Mouse (Mus musculus) gastrocnemius, postnatal 36 days (tissue): ENCODE measurements around the gene Odr4. TPM values are rescaled to one million over a fixed set of nuclear protein-coding genes. Genes with fewer than 3 reads are reported as not detected.

Experiments
- DNase-seq, 2 experiments: peaks; one replicate each; pipeline ENCODE4 v3.0.0; 2022
- intact Hi-C: fragments of 180-260 bp; cut with DNase I; formaldehyde crosslinking; loops from one replicate; pipeline ENCODE4 v1.15.1; 2025
- long read RNA-seq, 2 experiments: library from polyadenylated mRNA; stranded (forward); transcript quantifications; one replicate each; pipeline ENCODE4 v2.0.0; 2021
- total RNA-seq, 2 experiments: library from RNA; stranded (reverse); gene quantifications; 2 replicates each; pipeline ENCODE4 v1.2.3; 2021

The Odr4 gene
- 10 to 100 TPM; 16.3 to 23.7 TPM for total RNA-seq
- long read RNA-seq, experiment 1, partial matches to known transcripts, result 2 of 9 reads
- long read RNA-seq, experiment 1, other reads (novel, unspliced or antisense), result 3 of 9 reads
- long read RNA-seq, experiment 2, transcript Odr4-205 (14 exons, 3,273 nt), result major isoform, 9 of 12 reads
- long read RNA-seq, experiment 2, partial matches to known transcripts, result 0 of 12 reads
- long read RNA-seq, experiment 2, other reads (novel, unspliced or antisense), result 3 of 12 reads

GRCm38 (mm10) chr1:150392638-150393487, at the start of gene Odr4, which contains the start of gene Tpr:
TSS of gene Odr4 (minus strand) at chr1:150393080.
TSS of gene Tpr (plus strand) at chr1:150392838.
- intact Hi-C loops, result no loop called here
- DNase-seq, result peak; percentile 94 to 99

GRCm38 (mm10) chr1:150441731-150442130, 48.9 kb upstream of the Odr4 start:
- intact Hi-C loops, result no loop called here
- DNase-seq, result no peak

GRCm38 (mm10) chr1:150438641-150439040, 45.8 kb upstream of the Odr4 start:
- intact Hi-C loops, result no loop called here
- DNase-seq, result no peak

GRCm38 (mm10) chr1:150426216-150426615, 33.3 kb upstream of the Odr4 start:
- intact Hi-C loops, result no loop called here
- DNase-seq, result no peak

GRCm38 (mm10) chr1:150425665-150426064, 32.8 kb upstream of the Odr4 start:
- no peak for DNase-seq
- intact Hi-C loops, result no loop called here

DNA sequence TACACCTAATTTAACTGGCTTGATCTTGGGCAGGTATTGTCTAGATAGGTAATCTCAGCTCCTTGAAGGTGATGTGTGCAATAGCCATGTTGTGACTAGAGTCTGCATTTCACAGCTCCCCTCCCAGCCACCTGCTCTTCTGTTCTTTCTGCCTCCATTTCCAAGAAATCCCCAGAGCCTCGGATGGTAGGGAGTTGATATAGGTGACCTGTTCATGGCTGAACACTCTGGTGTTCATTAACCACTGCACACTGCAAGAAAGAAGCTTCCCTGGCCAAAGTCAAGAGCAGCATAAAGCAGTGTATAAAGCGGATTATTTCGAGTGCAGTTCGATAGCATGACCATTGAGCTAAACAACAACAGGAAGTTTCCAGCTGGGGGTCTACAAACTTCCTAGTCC, 25.5 kb upstream of the Odr4 start:
- intact Hi-C loops, result no loop called here
- DNase-seq, result no peak

- DNase-seq, result no peak
- intact Hi-C loops, result no loop called here
These were observed 23.1 kb upstream of the Odr4 start for GRCm38 (mm10) chr1:150416006-150416405.

DNA sequence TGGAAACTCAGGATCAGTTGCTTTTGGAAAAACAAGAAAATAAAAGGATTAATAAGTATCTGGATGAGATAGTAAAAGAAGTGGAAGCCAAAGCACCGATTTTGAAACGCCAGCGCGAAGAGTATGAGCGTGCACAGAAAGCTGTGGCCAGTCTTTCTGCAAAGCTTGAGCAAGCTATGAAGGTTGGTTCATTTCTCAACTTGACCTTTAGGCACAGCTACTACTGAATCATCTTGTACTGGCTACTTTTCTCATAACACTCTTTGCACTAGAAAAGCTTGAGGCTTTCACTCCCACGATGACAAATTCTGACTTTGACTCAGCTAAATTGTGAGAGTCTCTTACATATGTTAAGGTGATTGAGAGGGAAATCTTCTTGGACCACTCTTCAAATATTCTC, 17.1 kb upstream of the Odr4 start:
- intact Hi-C loops, result loop anchor here (5.0 kb wide), 1 partner anchor 37 kb away; no protein-coding TSS in a partner anchor
- DNase-seq, result no peak

- intact Hi-C loops, result no loop called here
- DNase-seq, result no peak
These were observed 14.4 kb upstream of the Odr4 start for GRCm38 (mm10) chr1:150407285-150407684.

DNA sequence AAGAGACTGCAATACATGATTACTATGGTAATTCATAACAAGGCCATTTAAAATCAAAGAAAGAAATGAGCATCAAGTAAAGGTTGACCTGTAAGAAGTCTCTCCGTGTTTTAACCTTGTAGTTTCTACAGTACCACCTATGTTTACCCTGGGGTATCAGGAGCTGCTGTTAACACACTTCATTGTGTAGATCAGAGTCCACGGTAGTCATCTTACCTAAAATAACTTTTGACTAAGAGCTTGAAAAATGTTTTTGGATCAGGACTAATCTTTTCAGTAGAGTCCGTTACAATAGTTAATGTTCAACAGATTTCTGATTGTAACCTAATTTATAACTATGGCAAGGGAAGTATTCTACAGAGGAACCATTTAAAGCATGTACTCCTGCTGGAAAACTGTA, 11.7 kb upstream of the Odr4 start:
- DNase-seq, result no peak

DNA sequence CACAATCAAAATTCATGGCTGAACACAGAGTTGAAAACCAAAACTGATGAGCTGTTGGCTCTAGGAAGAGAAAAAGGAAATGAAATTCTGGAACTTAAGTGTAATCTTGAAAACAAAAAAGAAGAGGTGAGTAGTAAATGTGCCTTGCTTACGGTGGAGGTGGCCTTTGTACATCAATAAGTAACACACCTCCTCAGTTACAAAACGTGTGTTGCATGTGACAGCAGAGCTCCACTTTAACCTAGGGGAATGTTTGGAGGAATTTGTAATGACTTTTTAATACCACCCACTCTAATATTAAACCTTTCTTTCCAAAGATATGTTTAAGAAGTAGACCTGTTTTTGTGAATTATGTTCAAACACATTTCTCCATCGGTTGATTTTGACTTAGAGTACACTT, 11.0 kb upstream of the Odr4 start:
- DNase-seq, result no peak
- intact Hi-C loops, result no loop called here

More for the DNA sequence above, 11.7 kb upstream of the Odr4 start:
- intact Hi-C loops, result no loop called here

DNA sequence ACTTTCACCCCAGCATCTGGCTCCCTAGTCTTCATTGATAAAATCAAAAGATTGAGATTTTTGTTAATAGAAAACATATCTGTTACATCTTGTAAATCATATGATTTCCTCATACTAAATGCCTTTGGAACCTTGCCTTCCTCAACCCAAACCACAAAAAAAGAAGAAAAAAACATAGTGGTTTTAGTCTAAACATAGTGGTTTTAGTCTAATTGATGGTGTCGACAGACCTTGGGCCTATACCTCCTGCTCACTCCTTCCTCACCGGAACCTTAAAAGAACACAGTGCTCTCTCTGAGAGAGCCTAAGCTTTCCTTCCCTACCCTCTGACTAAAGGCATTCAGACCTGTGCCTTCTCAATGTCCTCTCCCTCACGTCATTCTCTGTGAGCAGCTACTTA, 3.1 kb upstream of the Odr4 start:
- DNase-seq, result no peak

DNA sequence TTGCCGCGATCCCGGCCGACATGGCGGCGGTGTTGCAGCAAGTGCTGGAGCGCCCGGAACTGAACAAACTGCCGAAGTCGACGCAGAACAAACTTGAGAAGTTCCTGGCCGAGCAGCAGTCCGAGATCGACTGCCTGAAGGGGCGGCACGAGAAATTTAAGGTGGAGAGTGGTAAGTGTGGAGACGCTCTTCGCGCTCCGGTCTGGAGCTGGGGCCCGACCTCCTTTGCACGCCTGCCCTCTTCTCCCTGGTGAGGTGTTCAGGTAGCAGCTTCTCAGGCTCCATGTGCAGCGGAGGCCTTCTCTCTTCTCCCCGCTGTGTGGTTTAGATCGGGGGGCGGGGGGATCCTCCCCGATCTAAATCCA, 590 bp upstream of the Odr4 start:
- intact Hi-C loops, result no loop called here
- no peak for DNase-seq

More for the DNA sequence above, 3.1 kb upstream of the Odr4 start:
- intact Hi-C loops, result no loop called here

DNA sequence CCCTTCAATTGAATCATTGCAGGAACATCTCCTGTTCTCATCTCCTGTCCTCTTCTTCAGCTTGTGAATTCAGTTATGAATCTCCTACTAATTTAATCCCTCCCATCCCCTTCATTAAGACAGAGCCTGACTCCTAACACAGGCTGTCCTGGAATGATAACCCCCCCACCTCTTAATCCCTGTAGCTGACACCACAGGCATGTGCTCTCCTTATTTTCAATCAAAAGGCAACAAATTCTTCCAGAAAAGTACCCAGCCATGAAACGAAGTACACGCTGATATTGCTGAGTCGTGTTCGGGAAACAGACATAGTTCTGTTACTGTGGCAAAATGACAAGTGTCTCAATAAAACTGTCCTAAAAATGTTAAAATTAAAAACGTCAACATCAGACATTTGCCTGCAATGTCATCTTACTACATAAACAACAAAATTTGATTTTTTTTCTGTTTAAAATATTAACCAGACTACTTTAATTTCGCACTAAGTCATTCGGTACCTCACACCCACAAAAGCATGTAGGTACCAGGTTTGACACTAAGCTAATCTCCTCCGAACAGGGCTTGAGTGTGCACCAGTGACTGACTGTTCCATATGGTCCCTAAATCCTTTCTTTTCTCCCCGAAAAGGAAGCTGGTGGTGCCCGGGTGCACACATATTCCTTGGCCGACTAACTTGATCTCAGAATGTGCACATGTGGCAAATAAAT, 796 bp downstream of the Odr4 start:
- intact Hi-C loops, result no loop called here
- no peak for DNase-seq

GRCm38 (mm10) chr1:150389390-150390129, 3.3 kb downstream of the Odr4 start:
- intact Hi-C loops, result no loop called here
- no peak for DNase-seq

DNA sequence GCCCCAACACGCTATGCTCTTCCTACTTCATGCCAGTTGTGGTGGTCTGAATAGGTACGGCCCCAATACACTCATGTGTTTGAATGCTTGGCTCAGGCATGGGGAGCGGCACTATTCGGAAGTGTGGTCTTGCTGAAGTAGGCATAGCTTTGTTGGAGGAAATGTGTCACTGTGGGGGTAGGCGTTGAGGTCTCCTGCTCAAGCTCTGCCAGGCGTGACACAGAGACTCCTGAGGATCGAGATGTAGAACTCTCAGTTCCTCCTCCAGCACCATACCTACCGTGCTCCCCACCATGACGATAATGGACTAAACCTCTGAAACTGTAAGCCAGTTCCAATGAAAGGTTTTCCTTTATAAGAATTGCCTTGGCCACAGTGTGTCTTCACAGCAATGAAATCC, 5.3 kb downstream of the Odr4 start:
- intact Hi-C loops, result no loop called here

GRCm38 (mm10) chr1:150384138-150384537, 8.7 kb downstream of the Odr4 start:
- no peak for DNase-seq
- intact Hi-C loops, result no loop called here

More for the DNA sequence above, 5.3 kb downstream of the Odr4 start:
- DNase-seq, result no peak

GRCm38 (mm10) chr1:150374247-150374646, 18.6 kb downstream of the Odr4 start:
- intact Hi-C loops, result no loop called here
- no peak for DNase-seq

DNA sequence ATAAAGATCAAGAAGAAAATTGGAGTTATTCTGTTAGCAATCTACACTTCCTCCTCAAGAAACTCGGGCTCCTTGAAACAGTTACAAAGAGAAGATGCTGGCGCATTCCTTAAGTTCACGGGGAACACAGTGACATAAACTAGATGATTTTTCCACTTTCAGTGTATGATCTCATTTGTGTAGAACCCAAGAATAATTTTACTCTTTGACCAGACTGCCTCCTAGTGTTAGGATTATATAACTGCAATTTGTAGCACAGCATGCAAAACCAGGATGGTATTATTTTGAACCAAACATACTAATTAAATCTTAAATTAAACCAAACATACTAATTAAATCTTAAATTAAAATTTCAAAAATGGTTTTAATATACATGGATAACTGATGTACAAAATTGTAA, 20.0 kb downstream of the Odr4 start:
- DNase-seq, result no peak
- intact Hi-C loops, result no loop called here

GRCm38 (mm10) chr1:150360864-150361263, 32.0 kb downstream of the Odr4 start:
- intact Hi-C loops, result no loop called here
- DNase-seq, result no peak

GRCm38 (mm10) chr1:150335111-150335510, 57.8 kb downstream of the Odr4 start:
- DNase-seq, result no peak
- intact Hi-C loops, result no loop called here
